Mouse (Mus musculus): ENCODE results near the gene Ttc7b. TPM values are rescaled to one million over a fixed set of nuclear protein-coding genes. Genes with fewer than 3 reads are reported as not detected.

The Ttc7b gene
- polyA plus RNA-seq, 1 experiment from 2014 or later: 4.0 TPM

- 72% methylated on average over 4 of the region's 4 CpGs for WGBS
- H3K27me3 ChIP-seq (replicated peaks; ENCODE audit: control insufficient read depth, insufficient read depth, low read length): no peaks in the 10 kb centered on the region
- no peak for ATAC-seq
- H3K4me2 ChIP-seq (replicated peaks; ENCODE audit: low read depth): no peak overlapping the region
- no peaks in the 10 kb centered on the region for H3K9me3 ChIP-seq (ENCODE audit: control insufficient read depth)
- no peak overlapping the region for H3K4me3 ChIP-seq (ENCODE audit: low read depth, low read length)
- no peaks in the 10 kb centered on the region for H3K4me1 ChIP-seq (replicated peaks; ENCODE audit: control insufficient read depth, insufficient read depth, low read length)
- no peak for TF ChIP-seq CTCF (IDR thresholded peaks at IDR 0.05; ENCODE audit: low read depth)
- H3K27ac ChIP-seq (ENCODE audit: low read depth, low read length): no peak overlapping the region
- no peak overlapping the region for H3K9ac ChIP-seq (ENCODE audit: low read depth, low read length)
- H3K36me3 ChIP-seq (ENCODE audit: control insufficient read depth, insufficient read depth): no peaks in the 10 kb centered on the region; the same call in 1 of the 2 replicates
These were observed 215.5 kb downstream of the Ttc7b start for GRCm38 (mm10) chr12:100305051-100305673.

- no peak overlapping the region for H3K4me3 ChIP-seq (ENCODE audit: low read depth, low read length)
- no peak overlapping the region for H3K27ac ChIP-seq (ENCODE audit: low read depth, low read length)
- WGBS: 46% methylated on average over 2 of the region's 2 CpGs
- H3K9ac ChIP-seq (ENCODE audit: low read depth, low read length): no peak overlapping the region
- H3K36me3 ChIP-seq (ENCODE audit: control insufficient read depth, insufficient read depth): no peaks in the 10 kb centered on the region; the same call in 1 of the 2 replicates
- no peaks in the 10 kb centered on the region for H3K27me3 ChIP-seq (replicated peaks; ENCODE audit: control insufficient read depth, insufficient read depth, low read length)
- peak; percentile 75 for ATAC-seq
- peak; percentile 41 for TF ChIP-seq CTCF (IDR thresholded peaks at IDR 0.05; ENCODE audit: low read depth)
- no peaks in the 10 kb centered on the region for H3K9me3 ChIP-seq (ENCODE audit: control insufficient read depth)
- H3K4me2 ChIP-seq (replicated peaks; ENCODE audit: low read depth): no peak overlapping the region
- H3K4me1 ChIP-seq (replicated peaks; ENCODE audit: control insufficient read depth, insufficient read depth, low read length): no peaks in the 10 kb centered on the region
These were observed 216.3 kb downstream of the Ttc7b start for GRCm38 (mm10) chr12:100304280-100304679.

GRCm38 (mm10) chr12:100303141-100303540 lies 217.5 kb downstream of the Ttc7b start:
- no peak overlapping the region for H3K4me3 ChIP-seq (ENCODE audit: low read depth, low read length)
- no peaks in the 10 kb centered on the region for H3K9me3 ChIP-seq (ENCODE audit: control insufficient read depth)
- 79% methylated on average over 7 of the region's 7 CpGs for WGBS
- no peak overlapping the region for H3K9ac ChIP-seq (ENCODE audit: low read depth, low read length)
- no peak for TF ChIP-seq CTCF (IDR thresholded peaks at IDR 0.05; ENCODE audit: low read depth)
- no peaks in the 10 kb centered on the region for H3K4me1 ChIP-seq (replicated peaks; ENCODE audit: control insufficient read depth, insufficient read depth, low read length)
- H3K36me3 ChIP-seq (ENCODE audit: control insufficient read depth, insufficient read depth): no peaks in the 10 kb centered on the region; the same call in 1 of the 2 replicates
- ATAC-seq: no peak
- H3K4me2 ChIP-seq (replicated peaks; ENCODE audit: low read depth): no peak overlapping the region
- no peak overlapping the region for H3K27ac ChIP-seq (ENCODE audit: low read depth, low read length)
- H3K27me3 ChIP-seq (replicated peaks; ENCODE audit: control insufficient read depth, insufficient read depth, low read length): no peaks in the 10 kb centered on the region

- no peaks in the 10 kb centered on the region for H3K4me1 ChIP-seq (replicated peaks; ENCODE audit: control insufficient read depth, insufficient read depth, low read length)
- no peaks in the 10 kb centered on the region for H3K9me3 ChIP-seq (ENCODE audit: control insufficient read depth)
- H3K27me3 ChIP-seq (replicated peaks; ENCODE audit: control insufficient read depth, insufficient read depth, low read length): no peaks in the 10 kb centered on the region
- TF ChIP-seq CTCF (IDR thresholded peaks at IDR 0.05; ENCODE audit: low read depth): no peak
- no peak overlapping the region for H3K4me3 ChIP-seq (ENCODE audit: low read depth, low read length)
- H3K36me3 ChIP-seq (ENCODE audit: control insufficient read depth, insufficient read depth): no peaks in the 10 kb centered on the region; the same call in 1 of the 2 replicates
- WGBS: 81% methylated on average over 5 of the region's 5 CpGs
- H3K4me2 ChIP-seq (replicated peaks; ENCODE audit: low read depth): no peak overlapping the region
- no peak overlapping the region for H3K27ac ChIP-seq (ENCODE audit: low read depth, low read length)
- ATAC-seq: no peak
- no peak overlapping the region for H3K9ac ChIP-seq (ENCODE audit: low read depth, low read length)
These were observed 220.2 kb downstream of the Ttc7b start for GRCm38 (mm10) chr12:100300446-100300845.

GRCm38 (mm10) chr12:100299322-100299726 lies 221.3 kb downstream of the Ttc7b start:
- Histone ChIP-seq H3K27me3 (replicated peaks; ENCODE audit: control insufficient read depth, insufficient read depth, low read length) (no peaks in the 10 kb centered on the region), H3K9ac (ENCODE audit: low read depth, low read length) (no peak overlapping the region), H3K4me2 (replicated peaks; ENCODE audit: low read depth) (no peak overlapping the region), H3K27ac (ENCODE audit: low read depth, low read length) (peak overlapping the region; percentile 35; the same call in 1 of the 2 replicates), H3K4me3 (ENCODE audit: low read depth, low read length) (no peak overlapping the region), H3K36me3 (ENCODE audit: control insufficient read depth, insufficient read depth) (no peaks in the 10 kb centered on the region; the same call in 1 of the 2 replicates), H3K4me1 (replicated peaks; ENCODE audit: control insufficient read depth, insufficient read depth, low read length) (no peaks in the 10 kb centered on the region), H3K9me3 (ENCODE audit: control insufficient read depth) (0 out of 2 replicates have a peak, but pooled peaks cover 5% of the 10 kb centered on the region)
- WGBS: 77% methylated on average over 8 of the region's 8 CpGs
- no peak for ATAC-seq
- no peak for TF ChIP-seq CTCF (IDR thresholded peaks at IDR 0.05; ENCODE audit: low read depth)

- H3K36me3 ChIP-seq (ENCODE audit: control insufficient read depth, insufficient read depth): no peaks in the 10 kb centered on the region; the same call in 1 of the 2 replicates
- no peak overlapping the region for H3K4me2 ChIP-seq (replicated peaks; ENCODE audit: low read depth)
- H3K4me3 ChIP-seq (ENCODE audit: low read depth, low read length): no peak overlapping the region
- no peak overlapping the region for H3K9ac ChIP-seq (ENCODE audit: low read depth, low read length)
- H3K4me1 ChIP-seq (replicated peaks; ENCODE audit: control insufficient read depth, insufficient read depth, low read length): no peaks in the 10 kb centered on the region
- no peaks in the 10 kb centered on the region for H3K27me3 ChIP-seq (replicated peaks; ENCODE audit: control insufficient read depth, insufficient read depth, low read length)
- 88% methylated on average over 2 of the region's 2 CpGs for WGBS
- no peak for TF ChIP-seq CTCF (IDR thresholded peaks at IDR 0.05; ENCODE audit: low read depth)
- H3K9me3 ChIP-seq (ENCODE audit: control insufficient read depth): 0 out of 2 replicates have a peak, but pooled peaks cover 5% of the 10 kb centered on the region
- H3K27ac ChIP-seq (ENCODE audit: low read depth, low read length): peak overlapping the region; percentile 35; the same call in 1 of the 2 replicates
- ATAC-seq: no peak
These were observed 221.8 kb downstream of the Ttc7b start for GRCm38 (mm10) chr12:100298788-100299187.
